Mouse (Mus musculus) skeletal muscle tissue, adult 2 months (tissue): ENCODE data around the gene Lrrc42.

Experiments used
- DNase-seq: peaks from one replicate; pipeline ENCODE4 v3.0.0-alpha.2; 2012; ENCODE audit warnings: low read depth, low spot score

Lrrc42 gene

GRCm38 (mm10) chr4:107198072-107198471, 55.3 kb downstream of the Lrrc42 start:
- DNase-seq: no peak

- no peak for DNase-seq
Observed at GRCm38 (mm10) chr4:107196454-107196853, 56.9 kb downstream of the Lrrc42 start.

GRCm38 (mm10) chr4:107193841-107194240, 59.5 kb downstream of the Lrrc42 start:
- DNase-seq: no peak

GRCm38 (mm10) chr4:107185703-107186102, 67.6 kb downstream of the Lrrc42 start:
- DNase-seq: no peak
